18 mouse cellular contexts compared by ENCODE assay signal in genomic region chr4:129289671-129290070, GRCm38 (mm10). TPM values are rescaled to one million over a fixed set of nuclear protein-coding genes. Genes with fewer than 3 reads are reported as not detected.
"Had no signal": no experiment of that assay in that cellular context is flagged by ENCODE, and none has a peak within 500 bp of the region (broad histone marks: within the 10 kb centered on the region; RNA-seq: fewer than 3 reads in every experiment).

No protein-coding gene starts in this region.

- H3K4me2 ChIP-seq: lung, embryonic 14.5 days; midbrain, embryonic 13.5 days; midbrain, embryonic 15.5 days; neural tube, embryonic 12.5 days; stomach, embryonic 15.5 days had no signal

- H3K36me3 ChIP-seq: midbrain, embryonic 10.5 days; midbrain, embryonic 13.5 days; midbrain, embryonic 15.5 days; neural tube, embryonic 12.5 days; stomach, embryonic 15.5 days had no signal

- H3K9me3 ChIP-seq: midbrain, embryonic 10.5 days; midbrain, embryonic 13.5 days; midbrain, embryonic 15.5 days; neural tube, embryonic 12.5 days; stomach, embryonic 15.5 days had no signal

- DNase-seq: lung, adult 18-20 months; lung, embryonic 14.5 days; lung, postnatal 10 days; lung, postnatal 4 days; right cerebral cortex, postnatal 25 days; thymus, adult 18-20 months; thymus, postnatal 14 days; thymus, postnatal 36 days had no signal

- H3K4me3 ChIP-seq: midbrain, embryonic 10.5 days; midbrain, embryonic 13.5 days; midbrain, embryonic 15.5 days; neural tube, embryonic 12.5 days; stomach, embryonic 15.5 days had no signal

- H3K9ac ChIP-seq: liver, embryonic 14.5 days; lung, embryonic 14.5 days; midbrain, embryonic 13.5 days; midbrain, embryonic 15.5 days; neural tube, embryonic 12.5 days; stomach, embryonic 15.5 days had no signal

- ATAC-seq: midbrain, embryonic 13.5 days; midbrain, embryonic 15.5 days had no signal

- H3K27ac ChIP-seq: liver, embryonic 14.5 days; midbrain, embryonic 10.5 days; midbrain, embryonic 13.5 days; midbrain, embryonic 15.5 days; neural tube, embryonic 12.5 days; stomach, embryonic 15.5 days; stomach, postnatal 0 days had no signal

RNA-seq across cellular contexts. Expression of gene Sync, which starts 2.3 kb away (rescaled TPM):
- total RNA-seq: megakaryocyte, adult 5-6 weeks; megakaryocyte-erythroid progenitor cell, adult 5-6 weeks had no signal

RNA-seq across cellular contexts. Expression of gene C77080, which starts 28.5 kb away (rescaled TPM):
- total RNA-seq: megakaryocyte, adult 5-6 weeks; neutrophil, adult 5-6 weeks had no signal
